Mouse (Mus musculus): ENCODE measurements around the gene Rasl12. TPM values are rescaled to one million over a fixed set of nuclear protein-coding genes. Genes with fewer than 3 reads are reported as not detected.

Gene Rasl12
- polyA plus RNA-seq, 1 experiment, result 7.8 TPM

- WGBS, result 90% methylated on average over 5 of the region's 5 CpGs
- Histone ChIP-seq H3K27ac (ENCODE audit: control insufficient read depth, insufficient read depth, low read length) (no peak overlapping the region), H3K4me3 (ENCODE audit: control insufficient read depth, insufficient read depth, low read length) (no peak overlapping the region), H3K36me3 (ENCODE audit: control insufficient read depth, insufficient read depth, low read length) (peaks cover 8% of the 10 kb centered on the region), H3K27me3 (ENCODE audit: control insufficient read depth, insufficient read depth, low read length) (no peaks in the 10 kb centered on the region), H3K4me1 (replicated peaks; ENCODE audit: control insufficient read depth, insufficient read depth, low read length) (peaks cover 10% of the 10 kb centered on the region)
- DNase-seq, result no peak
- no peak for TF ChIP-seq POLR2A (IDR thresholded peaks at IDR 0.05; ENCODE audit: control insufficient read depth, extremely low read depth, insufficient read depth, low read length, poor library complexity)
- no peak for TF ChIP-seq CTCF (IDR thresholded peaks at IDR 0.05; ENCODE audit: borderline replicate concordance, control insufficient read depth, extremely low read depth, insufficient read depth, low read length, poor library complexity)
These were observed 64.2 kb downstream of the Rasl12 start for GRCm38 (mm10) chr9:65462544-65462943.

- Histone ChIP-seq H3K27ac (ENCODE audit: control insufficient read depth, insufficient read depth, low read length) (no peak overlapping the region; the same call in 1 of the 2 replicates), H3K4me3 (ENCODE audit: control insufficient read depth, insufficient read depth, low read length) (no peak overlapping the region), H3K27me3 (ENCODE audit: control insufficient read depth, insufficient read depth, low read length) (no peaks in the 10 kb centered on the region), H3K4me1 (replicated peaks; ENCODE audit: control insufficient read depth, insufficient read depth, low read length) (peaks cover 10% of the 10 kb centered on the region), H3K36me3 (ENCODE audit: control insufficient read depth, insufficient read depth, low read length) (peaks cover 9% of the 10 kb centered on the region)
- 83% methylated on average over 6 of the region's 6 CpGs for WGBS
- DNase-seq, result no peak
- TF ChIP-seq CTCF (IDR thresholded peaks at IDR 0.05; ENCODE audit: borderline replicate concordance, control insufficient read depth, extremely low read depth, insufficient read depth, low read length, poor library complexity) (no peak), POLR2A (IDR thresholded peaks at IDR 0.05; ENCODE audit: control insufficient read depth, extremely low read depth, insufficient read depth, low read length, poor library complexity) (no peak)
These were observed 65.9 kb downstream of the Rasl12 start for GRCm38 (mm10) chr9:65464161-65464560.

Other genes starting within 250 kb of the Rasl12 start
- 9.3 and 17.1 TPM in 2 replicates for gene Parp16, start 203.2 kb upstream of the Rasl12 start, polyA plus RNA-seq (2012; rRNA removed)
- gene Cilp, start 133.3 kb upstream of the Rasl12 start, polyA plus RNA-seq (2012; rRNA removed), result 1.8 and 2.0 TPM in 2 replicates
- gene Clpx, start 104.2 kb upstream of the Rasl12 start, polyA plus RNA-seq (2012; rRNA removed), result 10.1 and 11.8 TPM in 2 replicates
- gene Pdcd7, start 52.4 kb upstream of the Rasl12 start, polyA plus RNA-seq (2012; rRNA removed), result 23.3 and 29.2 TPM in 2 replicates
- 0.42 and 0.66 TPM in 2 replicates for gene Ubap1l, start 37.5 kb upstream of the Rasl12 start, polyA plus RNA-seq (2012; rRNA removed)
- gene Kbtbd13, start 6.9 kb upstream of the Rasl12 start, polyA plus RNA-seq (2012; rRNA removed), result 0.41 and 0.43 TPM in 2 replicates
- gene Slc51b, start 24.4 kb downstream of the Rasl12 start, polyA plus RNA-seq (2012; rRNA removed), result 0.22 TPM in 1 of 2 replicates, not detected in the other
- gene Mtfmt, start 37.3 kb downstream of the Rasl12 start, polyA plus RNA-seq (2012; rRNA removed), result 16.2 and 18.4 TPM in 2 replicates
- 27.3 and 28.5 TPM in 2 replicates for gene Spg21, start 62.4 kb downstream of the Rasl12 start, polyA plus RNA-seq (2012; rRNA removed)
- 0.15 TPM in 1 of 2 replicates, not detected in the other for gene Ankdd1a, start 121.7 kb downstream of the Rasl12 start, polyA plus RNA-seq (2012; rRNA removed)
- gene Plekho2, start 181.5 kb downstream of the Rasl12 start, polyA plus RNA-seq (2012; rRNA removed), result 37.9 and 38.8 TPM in 2 replicates
- gene Pif1, start 188.7 kb downstream of the Rasl12 start, polyA plus RNA-seq (2012; rRNA removed), result 37.5 and 55.4 TPM in 2 replicates
- 10.5 and 11.5 TPM in 2 replicates for gene Rbpms2, start 231.1 kb downstream of the Rasl12 start, polyA plus RNA-seq (2012; rRNA removed)